Mouse (Mus musculus) cerebellum, adult 2 months (tissue): ENCODE measurements around the gene Gm17364. TPM values are rescaled to one million over a fixed set of nuclear protein-coding genes. Genes with fewer than 3 reads are reported as not detected.

Experiments
- DNase-seq, 2 experiments: peaks; one replicate each; pipeline ENCODE4 v3.0.0; 2021
- H3K27ac ChIP-seq: fragments of 200-500 bp; 2 replicates; pipeline ENCODE4 v1.5.1; 2012; ENCODE audit warnings: low read length, control low read depth, inconsistent platforms; ENCODE audit not compliant: insufficient read depth
- H3K27me3 ChIP-seq: fragments of 200-500 bp; 2 replicates; pipeline ENCODE4 v1.6.1; 2012; ENCODE audit warnings: inconsistent platforms, mild to moderate bottlenecking, low read length, moderate library complexity; ENCODE audit not compliant: control insufficient read depth, insufficient read depth
- H3K4me1 ChIP-seq: fragments of 200-500 bp; 2 replicates; pipeline ENCODE4 v1.6.1; 2011; ENCODE audit warnings: low read length; ENCODE audit not compliant: control insufficient read depth, insufficient read depth
- H3K4me3 ChIP-seq: fragments of 200-500 bp; replicated peaks from 2 replicates; pipeline ENCODE3; 2011; ENCODE audit warnings: mild to moderate bottlenecking, low read depth, low read length, control low read depth; ENCODE audit not compliant: insufficient read depth
- CTCF ChIP-seq: fragments of 200-500 bp; IDR thresholded peaks from 2 replicates; pipeline ENCODE4 v1.5.1; 2011; ENCODE audit warnings: low read depth, mild to moderate bottlenecking, control low read depth, low read length, moderate library complexity, borderline replicate concordance; ENCODE audit not compliant: insufficient read depth
- POLR2A ChIP-seq: fragments of 200-500 bp; IDR thresholded peaks from 2 replicates; pipeline ENCODE4 v1.6.1; 2011; ENCODE audit warnings: low read length, control low read depth, borderline replicate concordance; ENCODE audit not compliant: insufficient read depth
- WGBS: fragments of 180-500 bp; shearing (Covaris S2); methylation state at CpG from one replicate; pipeline ENCODE4 v1.1.7; 2018; 5-methylcytosine and 5-hydroxymethylcytosine counted together
- polyA plus RNA-seq: library from polyadenylated mRNA; depleted of rRNA; stranded (reverse); fragments of >200 nt; gene quantifications from 2 replicates; pipeline ENCODE4 v1.2.3, GENCODE M21; 2012

Gene Gm17364
- polyA plus RNA-seq, 1 experiment: not detected

- WGBS: 32% methylated on average over 6 of the region's 6 CpGs
- Histone ChIP-seq H3K4me3 (no peak overlapping the region), H3K27ac (no peak overlapping the region), H3K27me3 (no peaks in the 10 kb centered on the region; the same call in 1 of the 2 replicates), H3K4me1 (peaks cover 4% of the 10 kb centered on the region; the same call in 1 of the 2 replicates)
- DNase-seq: no peak
- no peak for TF ChIP-seq CTCF
- no peak for TF ChIP-seq POLR2A
Measured at GRCm38 (mm10) chr13:41295886-41296285, 22.1 kb upstream of the Gm17364 start.

- Histone ChIP-seq H3K4me3 (no peak overlapping the region), H3K27me3 (no peaks in the 10 kb centered on the region; the same call in 1 of the 2 replicates), H3K27ac (no peak overlapping the region), H3K4me1 (peaks cover 4% of the 10 kb centered on the region; the same call in 1 of the 2 replicates)
- TF ChIP-seq CTCF (no peak), POLR2A (no peak)
- no peak for DNase-seq
- 50% methylated on average over 5 of the region's 5 CpGs for WGBS
Measured at GRCm38 (mm10) chr13:41293595-41293994, 19.8 kb upstream of the Gm17364 start.

GRCm38 (mm10) chr13:41291466-41291974, 17.7 kb upstream of the Gm17364 start:
- TF ChIP-seq CTCF (no peak), POLR2A (no peak)
- no peaks in the 10 kb centered on the region; the same call in 1 of the 2 replicates for H3K27me3 ChIP-seq
- H3K4me3 ChIP-seq: no peak overlapping the region
- peaks cover 4% of the 10 kb centered on the region; the same call in 1 of the 2 replicates for H3K4me1 ChIP-seq
- no peak for DNase-seq
- WGBS: 89% methylated on average over 4 of the region's 4 CpGs
- H3K27ac ChIP-seq: no peak overlapping the region

GRCm38 (mm10) chr13:41286285-41286684, 12.5 kb upstream of the Gm17364 start:
- WGBS: 36% methylated on average over 3 of the region's 3 CpGs
- Histone ChIP-seq H3K27ac (no peak overlapping the region), H3K27me3 (no peaks in the 10 kb centered on the region), H3K4me1 (no peaks in the 10 kb centered on the region), H3K4me3 (no peak overlapping the region)
- TF ChIP-seq POLR2A (no peak), CTCF (no peak)
- no peak for DNase-seq

GRCm38 (mm10) chr13:41285448-41285847, 11.7 kb upstream of the Gm17364 start:
- Histone ChIP-seq H3K4me3 (no peak overlapping the region), H3K4me1 (no peaks in the 10 kb centered on the region), H3K27ac (no peak overlapping the region), H3K27me3 (no peaks in the 10 kb centered on the region)
- no peak for DNase-seq
- TF ChIP-seq POLR2A (no peak), CTCF (no peak)
- 76% methylated on average over 4 of the region's 4 CpGs for WGBS

GRCm38 (mm10) chr13:41283256-41283655, 9.5 kb upstream of the Gm17364 start:
- Histone ChIP-seq H3K27ac (no peak overlapping the region), H3K27me3 (no peaks in the 10 kb centered on the region), H3K4me3 (no peak overlapping the region), H3K4me1 (no peaks in the 10 kb centered on the region)
- TF ChIP-seq POLR2A: no peak
- TF ChIP-seq CTCF: peak; percentile 62
- WGBS: 16% methylated on average over 5 of the region's 5 CpGs
- DNase-seq: peak; percentile 49 to 52

- 76% methylated on average over 5 of the region's 5 CpGs for WGBS
- Histone ChIP-seq H3K27ac (no peak overlapping the region), H3K27me3 (no peaks in the 10 kb centered on the region), H3K4me3 (no peak overlapping the region), H3K4me1 (no peaks in the 10 kb centered on the region)
- no peak for DNase-seq
- TF ChIP-seq POLR2A (no peak), CTCF (no peak)
Measured at GRCm38 (mm10) chr13:41280696-41281095, 6.9 kb upstream of the Gm17364 start.

GRCm38 (mm10) chr13:41267827-41268408, 5.9 kb downstream of the Gm17364 start:
- H3K27ac ChIP-seq: no peak overlapping the region
- TF ChIP-seq CTCF (no peak), POLR2A (no peak)
- peak in 1 of 2 experiments; percentile 21 for DNase-seq
- no peak overlapping the region for H3K4me3 ChIP-seq
- H3K27me3 ChIP-seq: no peaks in the 10 kb centered on the region
- 8% methylated on average over 7 of the region's 7 CpGs for WGBS
- H3K4me1 ChIP-seq: peaks cover 3% of the 10 kb centered on the region; the same call in 1 of the 2 replicates
